Mouse (Mus musculus): Measurements from ENCODE around the gene Lin9. TPM values are rescaled to one million over a fixed set of nuclear protein-coding genes. Genes with fewer than 3 reads are reported as not detected.

The Lin9 gene
- polyA plus RNA-seq, 1 experiment from 2014 or later = 9.6 TPM

DNA sequence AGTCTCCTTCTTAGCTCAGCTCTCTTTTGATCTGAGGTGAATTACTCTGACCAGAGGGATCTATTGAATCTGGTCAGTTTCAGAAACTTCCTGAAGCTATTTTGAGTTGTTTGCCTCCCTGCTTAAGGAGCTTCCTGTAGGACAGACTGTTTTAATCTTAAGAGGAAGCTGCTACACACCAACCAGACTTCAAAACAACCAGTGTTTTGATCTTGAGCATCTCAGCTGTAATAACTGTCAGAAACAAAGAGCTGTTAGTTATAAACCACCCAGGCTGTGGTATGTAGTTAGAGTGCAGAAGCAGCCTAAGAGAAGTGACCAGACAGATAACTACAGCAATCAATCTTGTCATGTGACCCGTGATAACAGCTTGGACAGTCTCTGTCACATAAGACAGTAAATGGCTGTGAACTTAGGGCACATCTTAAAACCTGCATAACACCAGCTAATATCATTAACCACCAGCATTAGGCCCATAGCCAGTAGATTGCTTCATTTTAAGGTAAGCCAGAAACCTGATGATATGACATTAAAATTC is 82.8 kb downstream of the Lin9 start:
- Histone ChIP-seq H3K36me3 (ENCODE audit: inconsistent target) (no peaks in the 10 kb centered on the region), H3K27ac (no peak overlapping the region), H3K79me2 (ENCODE audit: inconsistent target) (peaks cover 26% of the 10 kb centered on the region), H3K4me3 (ENCODE audit: inconsistent target) (no peak overlapping the region)
- WGBS (ENCODE audit: missing documents) = 42% methylated on average over 1 of the region's 1 CpGs

- WGBS (ENCODE audit: missing documents) = under 1% methylated on average over 51 of the region's 52 CpGs
- Histone ChIP-seq H3K79me2 (ENCODE audit: inconsistent target) (peaks cover 45% of the 10 kb centered on the region), H3K27ac (peak within 1 kb of the TSS; percentile 41)
These were observed 84.8 kb downstream of the Lin9 start, which contains the start of gene Acbd3 for GRCm38 (mm10) chr1:180725704-180726179. Gene Acbd3 (plus strand): TSS chr1:180726043.

GRCm38 (mm10) chr1:180726183-180726582 is 85.2 kb downstream of the Lin9 start:
- peak overlapping the region; percentile 41 for H3K27ac ChIP-seq
- no peaks in the 10 kb centered on the region for H3K36me3 ChIP-seq (ENCODE audit: inconsistent target)
- 1% methylated on average over 35 of the region's 42 CpGs for WGBS (ENCODE audit: missing documents)
- H3K4me3 ChIP-seq (ENCODE audit: inconsistent target) = peak overlapping the region; percentile 86
- H3K79me2 ChIP-seq (ENCODE audit: inconsistent target) = peaks cover 50% of the 10 kb centered on the region

More at GRCm38 (mm10) chr1:180725704-180726179, 84.8 kb downstream of the Lin9 start, which contains the start of gene Acbd3:
- Histone ChIP-seq H3K36me3 (ENCODE audit: inconsistent target) (no peaks in the 10 kb centered on the region), H3K4me3 (ENCODE audit: inconsistent target) (peak within 1 kb of the TSS; percentile 86)

DNA sequence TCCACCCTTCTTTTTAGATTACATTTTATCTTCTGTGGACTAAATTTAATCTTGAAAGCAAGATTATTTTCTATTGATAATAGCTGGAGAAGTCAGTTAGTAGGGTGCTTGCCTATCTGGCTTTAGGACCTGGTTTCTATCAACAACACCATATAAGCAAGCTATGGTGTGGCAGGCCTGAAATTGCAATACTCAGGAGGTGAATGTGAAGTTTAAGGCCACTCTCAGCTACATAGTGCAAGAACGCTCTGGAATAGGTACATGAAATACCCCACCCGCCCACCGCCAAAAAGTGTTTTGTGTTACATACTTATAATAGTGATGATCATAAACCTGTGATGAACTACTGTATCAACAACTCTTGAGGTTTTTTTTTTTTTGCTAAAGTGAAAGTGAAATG is 88.3 kb downstream of the Lin9 start:
- 97% methylated on average over 3 of the region's 3 CpGs for WGBS (ENCODE audit: missing documents)
- no peak overlapping the region for H3K27ac ChIP-seq
- peaks cover 80% of the 10 kb centered on the region for H3K79me2 ChIP-seq (ENCODE audit: inconsistent target)
- peaks cover 10% of the 10 kb centered on the region for H3K36me3 ChIP-seq (ENCODE audit: inconsistent target)
- H3K4me3 ChIP-seq (ENCODE audit: inconsistent target) = no peak overlapping the region

Other genes with a start within 250 kb of the Lin9 start
- gene Stum, start 157.6 kb upstream of the Lin9 start, polyA plus RNA-seq (2018) = 0.05 to 0.09 TPM in 2 of 3 replicates, not detected in the other
- gene Parp1, start 72.2 kb upstream of the Lin9 start, polyA plus RNA-seq (2018) = 56.6 to 110 TPM (median 59.5 TPM) in 3 replicates
- gene Mixl1, start 55.9 kb downstream of the Lin9 start, polyA plus RNA-seq (2018) = 0.09 to 0.10 TPM in 2 of 3 replicates, not detected in the other
- gene Acbd3, start 84.9 kb downstream of the Lin9 start, polyA plus RNA-seq (2018) = 37.0 to 52.8 TPM (median 46.2 TPM) in 3 replicates
- gene H3f3a, start 172.8 kb downstream of the Lin9 start, polyA plus RNA-seq (2018) = 677 to 1,075 TPM (median 721 TPM) in 3 replicates
- 14.4 to 20.0 TPM (median 18.7 TPM) in 3 replicates for gene Sde2, start 210.0 kb downstream of the Lin9 start, polyA plus RNA-seq (2018)

Measured in macrophage (primary cell).